Mouse (Mus musculus): ENCODE data around the gene Abhd14b. TPM values are rescaled to one million over a fixed set of nuclear protein-coding genes. Genes with fewer than 3 reads are reported as not detected.

Abhd14b gene
- total and polyA plus RNA-seq, 3 experiments: 3.4 to 6.5 TPM; not detected in 1

DNA sequence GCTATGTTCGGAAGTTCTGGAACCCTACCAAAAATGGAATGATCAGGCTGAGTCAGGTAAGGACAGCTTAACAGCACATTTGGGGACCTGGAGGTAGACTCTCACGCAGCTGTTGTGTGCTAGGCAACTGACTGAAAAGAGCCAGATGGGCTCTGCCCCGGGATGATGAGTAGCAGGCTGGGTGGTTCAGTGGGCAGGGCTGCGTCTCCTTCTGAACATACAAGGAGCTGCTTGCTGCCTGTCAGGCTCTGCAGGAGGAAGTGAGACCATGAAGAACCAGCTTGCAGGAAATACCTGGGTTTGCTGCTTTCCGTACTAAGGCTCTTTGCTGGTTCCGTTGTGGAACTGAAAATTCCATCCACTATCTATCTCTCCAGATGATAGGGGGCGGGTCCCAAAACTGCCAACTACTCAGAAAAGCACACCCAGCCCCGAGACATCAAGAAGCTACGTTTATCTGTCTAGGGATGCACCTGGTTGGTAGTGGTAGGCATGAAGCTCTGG lies 36.1 kb upstream of the Abhd14b start:
- Histone ChIP-seq H3K4me3 (ENCODE audit: control insufficient read depth in 1 of 2, insufficient read depth in 1 of 2, low read depth in 2 of 2, low read length in 2 of 2) (no peak overlapping the region), H3K79me2 (ENCODE audit: control insufficient read depth, insufficient read depth, low read length, poor library complexity) (no peaks in the 10 kb centered on the region), H3K9ac (ENCODE audit: control insufficient read depth, low read depth, low read length, poor library complexity, severe bottlenecking) (no peak overlapping the region), H3K9me3 (replicated peaks; ENCODE audit: insufficient read depth, low read length) (no peaks in the 10 kb centered on the region), H3K36me3 (ENCODE audit: control insufficient read depth in 1 of 2, insufficient read depth in 2 of 2, low read length in 2 of 2) (no peaks in the 10 kb centered on the region), H3K4me1 (ENCODE audit: control insufficient read depth in 1 of 2, insufficient read depth in 2 of 2, low read length in 2 of 2) (no peaks in the 10 kb centered on the region), H3K27me3 (ENCODE audit: control insufficient read depth in 1 of 2, insufficient read depth in 2 of 2, low read length in 2 of 2) (no peaks in the 10 kb centered on the region; a peak in 2 of 4 replicates), H3K27ac (ENCODE audit: control insufficient read depth, low read depth, low read length) (no peak overlapping the region)
- TF ChIP-seq BHLHE40 (IDR thresholded peaks at IDR 0.05; ENCODE audit: borderline replicate concordance, low read depth, low read length) (no peak), POLR2AphosphoS2 (IDR thresholded peaks at IDR 0.05; ENCODE audit: low read length) (no peak)
- no peak for DNase-seq (ENCODE audit: low read depth, low spot score)

DNA sequence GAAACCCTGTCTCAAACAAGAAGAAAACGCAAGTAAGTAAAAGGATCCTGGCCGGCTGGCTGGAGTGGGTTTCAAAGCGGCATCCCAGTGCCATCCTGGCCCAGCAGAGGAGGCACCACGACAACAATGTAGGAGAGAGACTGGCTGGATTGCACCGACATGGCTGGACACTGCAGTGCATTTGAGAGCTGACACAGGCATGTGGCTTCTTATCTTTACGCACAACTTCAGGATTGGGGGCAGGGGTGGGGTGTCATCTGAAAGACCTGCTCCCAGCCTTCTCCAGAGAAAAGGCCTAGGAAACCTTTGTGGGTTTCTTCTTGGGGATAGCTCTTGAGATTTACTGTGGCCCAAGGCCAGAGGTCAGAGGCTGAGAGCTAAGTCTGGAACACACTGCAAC lies 35.5 kb upstream of the Abhd14b start:
- Histone ChIP-seq H3K27ac (ENCODE audit: control insufficient read depth, low read depth, low read length) (no peak overlapping the region), H3K27me3 (ENCODE audit: control insufficient read depth in 1 of 2, insufficient read depth in 2 of 2, low read length in 2 of 2) (no peaks in the 10 kb centered on the region), H3K79me2 (ENCODE audit: control insufficient read depth, insufficient read depth, low read length, poor library complexity) (no peaks in the 10 kb centered on the region), H3K36me3 (ENCODE audit: control insufficient read depth in 1 of 2, insufficient read depth in 2 of 2, low read length in 2 of 2) (no peaks in the 10 kb centered on the region), H3K4me3 (ENCODE audit: control insufficient read depth in 1 of 2, insufficient read depth in 1 of 2, low read depth in 2 of 2, low read length in 2 of 2) (no peak overlapping the region), H3K9ac (ENCODE audit: control insufficient read depth, low read depth, low read length, poor library complexity, severe bottlenecking) (no peak overlapping the region), H3K9me3 (replicated peaks; ENCODE audit: insufficient read depth, low read length) (no peaks in the 10 kb centered on the region), H3K4me1 (ENCODE audit: control insufficient read depth in 1 of 2, insufficient read depth in 2 of 2, low read length in 2 of 2) (no peaks in the 10 kb centered on the region)
- no peak for DNase-seq (ENCODE audit: low read depth, low spot score)
- TF ChIP-seq USF2 (IDR thresholded peaks at IDR 0.05; ENCODE audit: borderline replicate concordance in 1 of 2, insufficient read depth in 1 of 2, low read depth in 1 of 2, low read length in 2 of 2) (no peak), CHD1 (IDR thresholded peaks at IDR 0.05; ENCODE audit: low read depth, low read length) (no peak)

DNA sequence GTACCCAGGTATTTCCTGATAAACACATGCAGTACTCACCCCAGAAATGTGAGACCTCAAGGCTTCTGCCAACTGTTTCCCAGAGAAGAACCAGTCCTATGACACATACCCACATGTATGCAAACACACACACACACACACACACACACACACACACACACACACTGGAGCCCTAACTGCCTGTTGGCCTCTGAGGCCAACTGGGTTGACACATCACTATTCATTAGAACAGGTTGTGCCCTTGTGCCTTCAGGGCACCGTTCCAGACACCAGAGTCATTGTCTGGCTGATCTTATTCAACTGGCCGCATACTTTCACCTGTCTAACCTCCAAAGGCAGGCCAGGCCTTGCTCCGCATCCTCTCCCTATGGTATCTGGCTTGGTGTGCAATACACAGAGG lies 35.0 kb upstream of the Abhd14b start:
- Histone ChIP-seq H3K27me3 (ENCODE audit: control insufficient read depth in 1 of 2, insufficient read depth in 2 of 2, low read length in 2 of 2) (no peaks in the 10 kb centered on the region), H3K4me3 (ENCODE audit: control insufficient read depth in 1 of 2, insufficient read depth in 1 of 2, low read depth in 2 of 2, low read length in 2 of 2) (no peak overlapping the region), H3K4me1 (ENCODE audit: control insufficient read depth in 1 of 2, insufficient read depth in 2 of 2, low read length in 2 of 2) (no peaks in the 10 kb centered on the region), H3K79me2 (ENCODE audit: control insufficient read depth, insufficient read depth, low read length, poor library complexity) (no peaks in the 10 kb centered on the region), H3K27ac (ENCODE audit: control insufficient read depth, low read depth, low read length) (no peak overlapping the region), H3K36me3 (ENCODE audit: control insufficient read depth in 1 of 2, insufficient read depth in 2 of 2, low read length in 2 of 2) (no peaks in the 10 kb centered on the region), H3K9me3 (replicated peaks; ENCODE audit: insufficient read depth, low read length) (no peaks in the 10 kb centered on the region), H3K9ac (ENCODE audit: control insufficient read depth, low read depth, low read length, poor library complexity, severe bottlenecking) (no peak overlapping the region)
- DNase-seq (ENCODE audit: low read depth, low spot score): no peak
- TF ChIP-seq ETS1 (IDR thresholded peaks at IDR 0.05; ENCODE audit: low read depth, low read length) (no peak), ELF1 (IDR thresholded peaks at IDR 0.05; ENCODE audit: low read depth, low read length) (no peak), MAZ (IDR thresholded peaks at IDR 0.05; ENCODE audit: low read depth, low read length) (no peak), POLR2AphosphoS5 (IDR thresholded peaks at IDR 0.05; ENCODE audit: borderline replicate concordance, low read depth, low read length) (no peak), POLR2A (IDR thresholded peaks at IDR 0.05; ENCODE audit: control insufficient read depth in 1 of 2, insufficient read depth in 1 of 2, low read depth in 1 of 2, low read length in 2 of 2, poor library complexity in 1 of 2) (no peak), ZC3H11A (IDR thresholded peaks at IDR 0.05; ENCODE audit: low read depth, low read length) (no peak), UBTF (IDR thresholded peaks at IDR 0.05; ENCODE audit: borderline replicate concordance, insufficient read depth, low read depth, low read length) (no peak), NELFE (IDR thresholded peaks at IDR 0.05; ENCODE audit: low read depth, low read length) (no peak), TBP (IDR thresholded peaks at IDR 0.05; ENCODE audit: low read depth, low read length) (no peak), MAFK (IDR thresholded peaks at IDR 0.05; ENCODE audit: borderline replicate concordance, low read depth, low read length) (no peak), E2F4 (IDR thresholded peaks at IDR 0.05; ENCODE audit: borderline replicate concordance, low read depth, low read length) (no peak)

Data from MEL (cell line).